8 mouse cellular contexts compared by ENCODE assay signal in the genomic region with DNA sequence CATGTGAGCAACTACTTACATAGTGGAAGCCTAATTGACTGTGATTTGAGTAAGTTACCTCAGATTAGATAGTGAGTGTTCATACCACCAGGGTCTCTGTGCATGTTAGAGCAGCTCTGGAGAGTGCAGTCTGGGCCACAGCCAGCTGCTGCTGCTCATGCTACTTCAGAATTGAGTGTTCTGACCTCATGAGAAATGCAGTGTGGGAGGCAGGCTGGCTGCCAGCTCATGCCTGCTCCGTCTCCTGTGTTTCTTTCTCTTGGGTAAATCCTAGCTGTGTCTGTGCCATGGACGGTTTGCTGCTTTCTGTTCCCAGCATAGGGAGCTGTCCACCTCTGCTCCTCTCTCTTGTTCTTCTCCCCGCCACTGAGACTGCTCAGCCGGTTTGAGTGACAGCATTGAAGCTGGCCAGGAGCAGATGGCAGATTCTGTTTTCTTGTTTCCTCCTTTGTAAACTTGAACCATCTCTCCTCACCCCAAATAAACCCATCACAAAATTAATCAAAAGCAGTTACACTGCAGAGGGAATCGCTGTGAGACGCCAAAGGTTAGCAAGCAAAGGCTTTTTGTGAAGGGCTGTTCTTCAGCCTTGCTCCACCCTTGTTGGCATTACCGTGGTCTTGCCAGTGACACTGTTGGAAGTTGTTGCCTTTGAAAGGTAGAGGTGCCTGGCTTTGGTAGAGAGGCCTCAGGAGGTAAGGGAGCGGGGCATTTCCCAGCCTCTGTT. TPM values are rescaled to one million over a fixed set of nuclear protein-coding genes. Genes with fewer than 3 reads are reported as not detected.
DNase-seq lines count a peak whose midpoint lies in the region; ATAC-seq lines count a peak whose summit lies in the region.

No protein-coding gene starts in this region.

- H3K4me1 ChIP-seq in embryonic facial prominence, embryonic 15.5 days = peaks cover 70% of the 10 kb centered on the region
- H3K4me1 ChIP-seq in heart, embryonic 14.5 days (ENCODE audit: control insufficient read depth in 2 of 2, insufficient read depth in 2 of 2, low read length in 2 of 2) = peaks cover 47 to 62% of the 10 kb centered on the region in 2 experiments
- peaks cover 45% of the 10 kb centered on the region for H3K4me1 ChIP-seq in kidney, embryonic 16.5 days (ENCODE audit: insufficient read depth, low read length)

- H3K4me3 ChIP-seq in embryonic facial prominence, embryonic 15.5 days (replicated peaks) = no peak overlapping the region
- no peak overlapping the region for H3K4me3 ChIP-seq in heart, embryonic 14.5 days (ENCODE audit: control insufficient read depth in 1 of 2, insufficient read depth in 1 of 2, low read depth in 1 of 2, low read length in 2 of 2)
- H3K4me3 ChIP-seq in kidney, embryonic 16.5 days (ENCODE audit: low read length) = no peak overlapping the region

- no peak overlapping the region for H3K9ac ChIP-seq in embryonic facial prominence, embryonic 15.5 days
- H3K9ac ChIP-seq in heart, embryonic 14.5 days (ENCODE audit: low read length) = peak overlapping the region; percentile 58
- no peak overlapping the region for H3K9ac ChIP-seq in kidney, embryonic 16.5 days (replicated peaks; ENCODE audit: low read length)

- peak overlapping the region; percentile 27 for H3K4me2 ChIP-seq in embryonic facial prominence, embryonic 15.5 days (replicated peaks)
- peak overlapping the region; percentile 45 for H3K4me2 ChIP-seq in heart, embryonic 14.5 days (ENCODE audit: low read length)
- H3K4me2 ChIP-seq in kidney, embryonic 16.5 days (replicated peaks; ENCODE audit: low read depth, low read length) = peak overlapping the region; percentile 16; the same call in 1 of the 2 replicates

- H3K36me3 ChIP-seq in embryonic facial prominence, embryonic 15.5 days = no peaks in the 10 kb centered on the region
- no peaks in the 10 kb centered on the region for H3K36me3 ChIP-seq in heart, embryonic 14.5 days (ENCODE audit: control insufficient read depth, insufficient read depth, low read length)
- no peaks in the 10 kb centered on the region for H3K36me3 ChIP-seq in kidney, embryonic 16.5 days (ENCODE audit: insufficient read depth, low read length)

- H3K9me3 ChIP-seq in embryonic facial prominence, embryonic 15.5 days (replicated peaks) = no peaks in the 10 kb centered on the region
- H3K9me3 ChIP-seq in heart, embryonic 14.5 days (ENCODE audit: control insufficient read depth, low read length) = no peaks in the 10 kb centered on the region
- H3K9me3 ChIP-seq in kidney, embryonic 16.5 days (ENCODE audit: low read length) = no peaks in the 10 kb centered on the region

- DNase-seq in adipocyte (ENCODE audit: low spot score) = peak; percentile 93
- DNase-seq in lung, adult 18-20 months = peak; percentile 83 to 87
- peak; percentile 74 for DNase-seq in ovary, postnatal 36 days (ENCODE audit: low spot score)
- DNase-seq in spleen, postnatal 4 days (ENCODE audit: low spot score in 2 of 2) = no peak

- peak; percentile 21 for ATAC-seq in CD4-positive, CD25-positive, alpha-beta regulatory T cell, adult 4 months
- ATAC-seq in embryonic facial prominence, embryonic 15.5 days (ENCODE audit: insufficient number of reproducible peaks, low FRiP score, low TSS enrichment, low read depth) = peak; percentile 56; the same call in 1 of the 2 replicates
- ATAC-seq in heart, embryonic 14.5 days (ENCODE audit: insufficient number of reproducible peaks, insufficient read depth, low FRiP score, low read depth) = peak; percentile 81
- peak; percentile 50; the same call in 1 of the 2 replicates for ATAC-seq in kidney, embryonic 16.5 days (ENCODE audit: low FRiP score, low TSS enrichment)

- no peaks in the 10 kb centered on the region for H3K27me3 ChIP-seq in embryonic facial prominence, embryonic 15.5 days
- no peaks in the 10 kb centered on the region for H3K27me3 ChIP-seq in heart, embryonic 14.5 days (ENCODE audit: control insufficient read depth, insufficient read depth, low read length)
- H3K27me3 ChIP-seq in kidney, embryonic 16.5 days (ENCODE audit: insufficient read depth, low read length) = no peaks in the 10 kb centered on the region

- H3K27ac ChIP-seq in embryonic facial prominence, embryonic 15.5 days (replicated peaks) = peak overlapping the region; percentile 87
- peak overlapping the region; percentile 78 to 88 for H3K27ac ChIP-seq in heart, embryonic 14.5 days (replicated peaks in 1 of 2; ENCODE audit: control insufficient read depth in 1 of 2, insufficient read depth in 1 of 2, low read depth in 2 of 2, low read length in 2 of 2)
- H3K27ac ChIP-seq in kidney, embryonic 16.5 days (ENCODE audit: low read length) = peak overlapping the region; percentile 44

- WGBS in embryonic facial prominence, embryonic 15.5 days = 17% methylated on average over 8 of the region's 8 CpGs
- WGBS in heart, embryonic 14.5 days = 32% methylated on average over 8 of the region's 8 CpGs
- 30% methylated on average over 8 of the region's 8 CpGs for WGBS in kidney, embryonic 16.5 days

RNA-seq across cellular contexts. Expression of a gene that starts 10.5 kb away (rescaled TPM):
- polyA plus RNA-seq in CD4-positive, CD25-positive, alpha-beta regulatory T cell, adult 4 months (2017; shearing (Covaris generic)) = 100 to 1,000 TPM in 1 of 2 experiments, 10 to 100 TPM in 1; 99.2 to 126 TPM
- 60.6 and 61.5 TPM in 2 replicates for polyA plus RNA-seq in embryonic facial prominence, embryonic 15.5 days (2015; fragmentation: Nextera tagmentation; extraction: Ambion mirVana)
- 40.7 and 41.5 TPM in 2 replicates for polyA plus RNA-seq in heart, embryonic 14.5 days (2014; fragmentation: Nextera tagmentation; extraction: Ambion mirVana)
- polyA plus RNA-seq in kidney, embryonic 16.5 days (2015; fragmentation: Nextera tagmentation; extraction: Ambion mirVana) = 56.7 and 60.0 TPM in 2 replicates

Comparison
In these comparisons a context has a peak if more than half of its experiments do, and no peak if none do; other contexts are left out.
1. ATAC-seq: peak in every context shown above with its lines; median percentile 81 in heart, embryonic 14.5 days; 56 in embryonic facial prominence, embryonic 15.5 days; 50 in kidney, embryonic 16.5 days; 21 in CD4-positive, CD25-positive, alpha-beta regulatory T cell, adult 4 months.
2. DNase-seq: peak in adipocyte (single experiment), lung, adult 18-20 months (2 of 2) and ovary, postnatal 36 days (single experiment); none in spleen, postnatal 4 days (0 of 2).
3. Peak in every context shown above with its lines, with median percentiles within 50 percentile points of each other: H3K27ac ChIP-seq and H3K4me2 ChIP-seq.